8 mouse cellular contexts compared by ENCODE assay signal in genomic region chr12:113155887-113156539, GRCm38 (mm10). TPM values are rescaled to one million over a fixed set of nuclear protein-coding genes. Genes with fewer than 3 reads are reported as not detected.
DNase-seq lines count a peak whose midpoint lies in the region; ATAC-seq and TF ChIP-seq lines count a peak whose summit lies in the region.

Gene Tedc1 (plus strand): TSS chr12:113156421.

- no peaks in the 10 kb centered on the region for H3K9me3 ChIP-seq in kidney, embryonic 15.5 days (replicated peaks)

- no peak for TF ChIP-seq POLR2A in bone marrow macrophage, adult 2 months (IDR thresholded peaks at IDR 0.05; ENCODE audit: borderline replicate concordance, low read depth, low read length)
- TF ChIP-seq POLR2A in embryonic fibroblast, embryonic 13.5 days (IDR thresholded peaks at IDR 0.05; ENCODE audit: low read depth, low read length), result peak; percentile 64

- 0 out of 2 replicates have a peak, but pooled peaks cover 4% of the 10 kb centered on the region for H3K27me3 ChIP-seq in kidney, embryonic 15.5 days

- under 1% methylated on average over 46 of the region's 46 CpGs for WGBS in kidney, embryonic 15.5 days

- peak within 1 kb of the TSS; percentile 75 for H3K4me3 ChIP-seq in bone marrow macrophage, adult 2 months (ENCODE audit: insufficient read depth, low read length)
- peak within 1 kb of the TSS; percentile 63 for H3K4me3 ChIP-seq in embryonic fibroblast, embryonic 13.5 days (ENCODE audit: insufficient read depth, low read length)
- H3K4me3 ChIP-seq in kidney, embryonic 15.5 days (replicated peaks), result peak within 1 kb of the TSS; percentile 59

- H3K36me3 ChIP-seq in kidney, embryonic 15.5 days, result peaks cover 8% of the 10 kb centered on the region

- peak; percentile 95 for ATAC-seq in kidney, embryonic 15.5 days (replicated peaks; ENCODE audit: low FRiP score)
- peak; percentile 87 for ATAC-seq in monocyte, adult 5-6 weeks (replicated peaks; ENCODE audit: insufficient number of reproducible peaks, low FRiP score, low TSS enrichment, poor library complexity, severe bottlenecking)

- H3K4me2 ChIP-seq in kidney, embryonic 15.5 days, result peak within 1 kb of the TSS; percentile 78

- peak; percentile 100 for DNase-seq in A20 (ENCODE audit: low read depth, low spot score)
- DNase-seq in heart, adult 9 months (ENCODE audit: low spot score in 2 of 2), result peak; percentile 99
- DNase-seq in liver, result peak; percentile 99
- DNase-seq in spleen, postnatal 4 days (ENCODE audit: low spot score in 2 of 2), result peak; percentile 99 to 100

- peak; percentile 47; the same call in 1 of the 2 replicates for TF ChIP-seq CTCF in bone marrow macrophage, adult 2 months (IDR thresholded peaks at IDR 0.05; ENCODE audit: low read depth, low read length)
- peak; percentile 70 for TF ChIP-seq CTCF in embryonic fibroblast, embryonic 13.5 days (IDR thresholded peaks at IDR 0.05; ENCODE audit: borderline replicate concordance, insufficient read depth, low read length)

- peak within 1 kb of the TSS; percentile 56 for H3K9ac ChIP-seq in kidney, embryonic 15.5 days

- peak within 1 kb of the TSS; percentile 11 for H3K27ac ChIP-seq in bone marrow macrophage, adult 2 months (ENCODE audit: insufficient read depth, low read depth, low read length)
- H3K27ac ChIP-seq in embryonic fibroblast, embryonic 13.5 days (ENCODE audit: insufficient read depth, low read length), result peak within 1 kb of the TSS; percentile 78
- peak within 1 kb of the TSS; percentile 94 for H3K27ac ChIP-seq in kidney, embryonic 15.5 days

- peaks cover 28% of the 10 kb centered on the region for H3K4me1 ChIP-seq in bone marrow macrophage, adult 2 months (ENCODE audit: control insufficient read depth, insufficient read depth, low read length)
- 0 out of 2 replicates have a peak, but pooled peaks cover 12% of the 10 kb centered on the region for H3K4me1 ChIP-seq in embryonic fibroblast, embryonic 13.5 days (ENCODE audit: control insufficient read depth, insufficient read depth, low read length)
- peaks cover 49% of the 10 kb centered on the region for H3K4me1 ChIP-seq in kidney, embryonic 15.5 days

RNA-seq across cellular contexts. Expression of gene Tedc1, which starts in this region (rescaled TPM):
- 7.1 and 8.7 TPM in 2 replicates for polyA plus RNA-seq in bone marrow macrophage, adult 2 months (2012; ENCODE audit: insufficient read depth, insufficient read length, missing spikeins)
- 10.1 and 12.2 TPM in 2 replicates for polyA plus RNA-seq in embryonic fibroblast, embryonic 13.5 days (2011; ENCODE audit: insufficient read length, low read depth, missing spikeins)
- 40.2 and 42.0 TPM in 2 replicates for polyA plus RNA-seq in kidney, embryonic 15.5 days (2015; fragmentation: Nextera tagmentation; extraction: Ambion mirVana)
- 3.6 to 8.8 TPM (median 4.8 TPM) in 3 replicates for total RNA-seq in monocyte, adult 5-6 weeks (2017)

Comparison
In these comparisons a context has a peak if more than half of its experiments do, and no peak if none do; other contexts are left out.
1. Peak in every context shown above with its lines: DNase-seq, ATAC-seq, H3K4me3 ChIP-seq and H3K27ac ChIP-seq.
2. H3K27ac ChIP-seq: peak in every context shown above with its lines; median percentile 94 in kidney, embryonic 15.5 days; 78 in embryonic fibroblast, embryonic 13.5 days; 11 in bone marrow macrophage, adult 2 months.